Mouse (Mus musculus) limb, embryonic 13.5 days (tissue): ENCODE results near the gene Nelfa. TPM values are rescaled to one million over a fixed set of nuclear protein-coding genes. Genes with fewer than 3 reads are reported as not detected.

ENCODE experiments used
- ATAC-seq: fragments of 200-750 bp; cut with Nextera tagmentation; 2 replicates; pipeline ENCODE4 v1.8.0; 2017; ENCODE audit warnings: low read depth, moderate number of reproducible peaks, moderate TSS enrichment; ENCODE audit not compliant: low FRiP score
- H3K27ac ChIP-seq: fragments of 300-500 bp; sonication (generic); 2 replicates; pipeline ENCODE4 v1.5.1; 2015; ENCODE audit warnings: inconsistent platforms, mild to moderate bottlenecking, moderate library complexity
- H3K27me3 ChIP-seq: fragments of 300-500 bp; sonication (generic); 2 replicates; pipeline ENCODE4 v1.6.1; 2015; ENCODE audit warnings: mild to moderate bottlenecking, inconsistent platforms
- H3K36me3 ChIP-seq: fragments of 300-500 bp; sonication (generic); 2 replicates; pipeline ENCODE4 v1.6.1; 2015; ENCODE audit warnings: inconsistent platforms, mild to moderate bottlenecking, moderate library complexity
- H3K4me1 ChIP-seq: fragments of 300-500 bp; sonication (generic); 2 replicates; pipeline ENCODE4 v1.6.1; 2015; ENCODE audit warnings: inconsistent platforms
- H3K4me2 ChIP-seq: fragments of 300-500 bp; sonication (generic); replicated peaks from 2 replicates; pipeline ENCODE4 v1.6.1; 2015; ENCODE audit warnings: inconsistent platforms, mild to moderate bottlenecking, moderate library complexity
- H3K4me3 ChIP-seq: fragments of 300-500 bp; sonication (generic); 2 replicates; pipeline ENCODE4 v1.5.1; 2015; ENCODE audit warnings: moderate library complexity, mild to moderate bottlenecking, inconsistent platforms
- H3K9ac ChIP-seq: fragments of 300-500 bp; sonication (generic); 2 replicates; pipeline ENCODE4 v1.6.1; 2015; ENCODE audit warnings: mild to moderate bottlenecking, inconsistent platforms
- H3K9me3 ChIP-seq: fragments of 300-500 bp; sonication (generic); 2 replicates; pipeline ENCODE4 v1.6.1; 2016; ENCODE audit warnings: inconsistent platforms
- WGBS: fragments of 180-500 bp; shearing (Covaris S2); methylation state at CpG from one replicate; pipeline ENCODE4 v1.1.7; 2015; 5-methylcytosine and 5-hydroxymethylcytosine counted together
- microRNA-seq: library from miRNA; unstranded; fragments of <30 nt; microRNA quantifications from one replicate; pipeline ENCODE4, GENCODE M21; 2016
- polyA plus RNA-seq: library from polyadenylated mRNA; unstranded; fragments of >200 nt; fragmentation: Nextera tagmentation; extraction: Ambion mirVana; gene quantifications from 2 replicates; pipeline ENCODE4 v1.2.1, GENCODE M21; 2015

The Nelfa gene
- polyA plus RNA-seq, 1 experiment from 2014 or later, result 70.5 TPM

- ATAC-seq, result no peak
- no peak overlapping the region for H3K4me3 ChIP-seq
- H3K9me3 ChIP-seq, result no peaks in the 10 kb centered on the region
- peaks cover 76% of the 10 kb centered on the region for H3K36me3 ChIP-seq
- H3K4me2 ChIP-seq, result no peak overlapping the region
- 86% methylated on average over 1 of the region's 1 CpGs for WGBS
- no peaks in the 10 kb centered on the region for H3K27me3 ChIP-seq
- no peak overlapping the region for H3K27ac ChIP-seq
- no peaks in the 10 kb centered on the region for H3K4me1 ChIP-seq
- no peak overlapping the region for H3K9ac ChIP-seq
Observed at GRCm38 (mm10) chr5:33875472-33875871, 60.7 kb downstream of the Nelfa start.

GRCm38 (mm10) chr5:33857693-33858092 lies 78.5 kb downstream of the Nelfa start:
- Histone ChIP-seq H3K36me3 (peaks cover 76% of the 10 kb centered on the region), H3K4me1 (no peaks in the 10 kb centered on the region), H3K27me3 (no peaks in the 10 kb centered on the region), H3K9ac (no peak overlapping the region), H3K4me3 (no peak overlapping the region), H3K9me3 (0 out of 2 replicates have a peak, but pooled peaks cover 5% of the 10 kb centered on the region), H3K27ac (no peak overlapping the region), H3K4me2 (no peak overlapping the region)
- no peak for ATAC-seq

GRCm38 (mm10) chr5:33854019-33854418 lies 82.2 kb downstream of the Nelfa start:
- no peaks in the 10 kb centered on the region for H3K9me3 ChIP-seq
- H3K36me3 ChIP-seq, result peaks cover 63% of the 10 kb centered on the region
- no peaks in the 10 kb centered on the region for H3K4me1 ChIP-seq
- no peak overlapping the region for H3K4me2 ChIP-seq
- no peak overlapping the region for H3K4me3 ChIP-seq
- no peaks in the 10 kb centered on the region for H3K27me3 ChIP-seq
- no peak overlapping the region for H3K27ac ChIP-seq
- 82% methylated on average over 2 of the region's 2 CpGs for WGBS
- ATAC-seq, result no peak
- no peak overlapping the region for H3K9ac ChIP-seq

- H3K9ac ChIP-seq, result no peak overlapping the region
- ATAC-seq, result no peak
- H3K9me3 ChIP-seq, result no peaks in the 10 kb centered on the region
- peaks cover 58% of the 10 kb centered on the region for H3K36me3 ChIP-seq
- H3K27me3 ChIP-seq, result no peaks in the 10 kb centered on the region
- 97% methylated on average over 1 of the region's 1 CpGs for WGBS
- no peaks in the 10 kb centered on the region for H3K4me1 ChIP-seq
- H3K4me3 ChIP-seq, result no peak overlapping the region
- H3K4me2 ChIP-seq, result no peak overlapping the region
- H3K27ac ChIP-seq, result no peak overlapping the region
Observed at GRCm38 (mm10) chr5:33853086-33853485, 83.1 kb downstream of the Nelfa start.

- Histone ChIP-seq H3K4me2 (no peak overlapping the region), H3K27me3 (no peaks in the 10 kb centered on the region), H3K9me3 (no peaks in the 10 kb centered on the region), H3K9ac (no peak overlapping the region), H3K4me3 (no peak overlapping the region), H3K4me1 (no peaks in the 10 kb centered on the region), H3K36me3 (peaks cover 55% of the 10 kb centered on the region), H3K27ac (no peak overlapping the region)
- no peak for ATAC-seq
- 90% methylated on average over 4 of the region's 4 CpGs for WGBS
Observed at GRCm38 (mm10) chr5:33851466-33851865, 84.7 kb downstream of the Nelfa start.

Small RNA genes within 50 kb of the gene (microRNA-seq; reads per million reads assigned to microRNA genes)
- gene Mir7024, result not detected

Other genes starting within 250 kb of the Nelfa start
- 39.1 and 40.7 TPM in 2 replicates for gene Fgfr3, start 214.7 kb downstream of the Nelfa start, polyA plus RNA-seq
- 43.6 and 48.2 TPM in 2 replicates for gene Letm1, start 153.6 kb downstream of the Nelfa start, polyA plus RNA-seq
- 46.4 and 47.8 TPM in 2 replicates for gene Nsd2, start 115.7 kb downstream of the Nelfa start, polyA plus RNA-seq
- 136 and 151 TPM in 2 replicates for gene Gm1673, start 47.0 kb upstream of the Nelfa start, polyA plus RNA-seq
- gene Nat8l, start 59.6 kb upstream of the Nelfa start, polyA plus RNA-seq, result 0.10 and 0.20 TPM in 2 replicates
- gene Poln, start 233.0 kb upstream of the Nelfa start, polyA plus RNA-seq, result 0.52 and 0.84 TPM in 2 replicates
- gene Haus3, start 233.1 kb upstream of the Nelfa start, polyA plus RNA-seq, result 36.8 and 39.1 TPM in 2 replicates